Mouse (Mus musculus) kidney, postnatal 25 days (tissue): ENCODE data around the gene Zfp622.

ENCODE experiments used
- DNase-seq, 2 experiments: peaks; one replicate each; pipeline ENCODE4 v3.0.0; 2021; ENCODE audit warnings: mixed read lengths in 2 of 2

The Zfp622 gene

GRCm38 (mm10) chr15:25984067-25984733 is at the start of gene Zfp622:
TSS of gene Zfp622 (plus strand) at chr15:25984366.
- peak; percentile 95 to 98 for DNase-seq

GRCm38 (mm10) chr15:25934411-25934810 is 49.8 kb upstream of the Zfp622 start:
- DNase-seq: peak in 1 of 2 experiments; percentile 27

GRCm38 (mm10) chr15:25938496-25938895 is 45.7 kb upstream of the Zfp622 start:
- peak in 1 of 2 experiments; percentile 7 for DNase-seq

GRCm38 (mm10) chr15:25940397-25941377 is 43.5 kb upstream of the Zfp622 start:
- peak; percentile 43 to 78 for DNase-seq

GRCm38 (mm10) chr15:25941514-25941913 is 42.7 kb upstream of the Zfp622 start:
- DNase-seq: no peak

- DNase-seq: peak in 1 of 2 experiments; percentile 37
These were observed 41.8 kb upstream of the Zfp622 start for GRCm38 (mm10) chr15:25942415-25942814.

- DNase-seq: peak; percentile 53 to 82
These were observed 40.6 kb upstream of the Zfp622 start for GRCm38 (mm10) chr15:25943386-25944137.

- peak; percentile 42 to 85 for DNase-seq
These were observed 38.9 kb upstream of the Zfp622 start for GRCm38 (mm10) chr15:25945224-25945623.

- DNase-seq: no peak
These were observed 37.7 kb upstream of the Zfp622 start for GRCm38 (mm10) chr15:25946482-25946881.

- DNase-seq: no peak
These were observed 36.8 kb upstream of the Zfp622 start for GRCm38 (mm10) chr15:25947383-25947782.

- DNase-seq: peak in 1 of 2 experiments; percentile 53
These were observed 35.6 kb upstream of the Zfp622 start for GRCm38 (mm10) chr15:25948257-25949223.

- no peak for DNase-seq
These were observed 34.5 kb upstream of the Zfp622 start for GRCm38 (mm10) chr15:25949696-25950095.

GRCm38 (mm10) chr15:25950584-25950983 is 33.6 kb upstream of the Zfp622 start:
- no peak for DNase-seq

- no peak for DNase-seq
These were observed 33.1 kb upstream of the Zfp622 start for GRCm38 (mm10) chr15:25951037-25951436.

GRCm38 (mm10) chr15:25956001-25956400 is 28.2 kb upstream of the Zfp622 start:
- no peak for DNase-seq

- DNase-seq: peak; percentile 27 to 68
These were observed 27.6 kb upstream of the Zfp622 start for GRCm38 (mm10) chr15:25956422-25957117.

GRCm38 (mm10) chr15:25957651-25958050 is 26.5 kb upstream of the Zfp622 start:
- DNase-seq: no peak

- DNase-seq: peak; percentile 28 to 35
These were observed 24.8 kb upstream of the Zfp622 start for GRCm38 (mm10) chr15:25959375-25959774.

- DNase-seq: peak in 1 of 2 experiments; percentile 33
These were observed 23.9 kb upstream of the Zfp622 start for GRCm38 (mm10) chr15:25960231-25960630.

GRCm38 (mm10) chr15:25966220-25966774 is 17.9 kb upstream of the Zfp622 start:
- DNase-seq: no peak

GRCm38 (mm10) chr15:25971596-25971995 is 12.6 kb upstream of the Zfp622 start:
- DNase-seq: no peak
